Mouse (Mus musculus): ENCODE data around the gene Cnbd2. TPM values are rescaled to one million over a fixed set of nuclear protein-coding genes. Genes with fewer than 3 reads are reported as not detected.

Cnbd2 gene
- total RNA-seq, 4 experiments from 2014 or later = 2.4 to 5.1 (median 3.2) TPM

- peak; percentile 32 for DNase-seq
Observed at GRCm38 (mm10) chr2:156311841-156312291, 233 bp upstream of the Cnbd2 start.

DNA sequence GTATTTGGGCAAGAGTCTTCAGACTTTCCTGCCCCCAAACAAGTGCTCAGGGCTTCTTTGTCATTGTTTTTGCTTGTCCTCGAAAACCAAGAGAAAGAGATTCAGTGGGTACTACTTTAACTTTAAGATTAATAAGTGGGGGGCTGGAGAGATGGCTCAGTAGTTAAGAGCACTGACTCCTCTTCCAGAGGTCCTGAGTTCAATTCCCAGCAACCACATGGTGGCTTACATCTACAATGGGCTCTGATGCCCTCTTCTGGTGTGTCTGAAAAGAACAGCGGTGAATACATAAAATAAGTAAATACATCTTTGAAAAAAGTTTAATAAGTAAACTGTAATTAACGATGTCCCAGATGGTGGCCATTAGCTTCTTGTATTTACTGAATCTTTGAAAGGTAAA, 1.1 kb downstream of the Cnbd2 start:
- no peak for DNase-seq

- DNase-seq = no peak
Observed at GRCm38 (mm10) chr2:156314811-156315210, 2.7 kb downstream of the Cnbd2 start.

DNA sequence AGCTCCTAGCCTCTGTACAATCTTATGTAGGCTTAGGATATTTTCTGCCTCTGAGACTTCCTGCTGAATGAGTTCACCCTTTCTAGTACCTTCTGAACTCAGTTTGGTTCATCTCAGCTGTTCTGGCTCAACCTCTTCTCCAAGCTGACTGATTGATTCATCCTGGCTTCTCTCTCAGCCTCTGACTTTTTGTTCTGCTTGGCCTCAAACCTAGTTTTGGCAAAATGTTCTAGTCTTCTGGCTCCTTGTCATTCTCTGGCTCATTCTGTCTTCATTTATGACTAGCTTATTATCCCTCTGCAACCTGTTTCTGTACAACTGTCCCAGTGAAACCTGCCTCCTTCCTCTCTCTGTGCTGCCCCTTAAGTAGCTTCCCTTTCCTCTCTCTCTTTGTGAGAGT, 6.4 kb downstream of the Cnbd2 start:
- no peak for DNase-seq

DNA sequence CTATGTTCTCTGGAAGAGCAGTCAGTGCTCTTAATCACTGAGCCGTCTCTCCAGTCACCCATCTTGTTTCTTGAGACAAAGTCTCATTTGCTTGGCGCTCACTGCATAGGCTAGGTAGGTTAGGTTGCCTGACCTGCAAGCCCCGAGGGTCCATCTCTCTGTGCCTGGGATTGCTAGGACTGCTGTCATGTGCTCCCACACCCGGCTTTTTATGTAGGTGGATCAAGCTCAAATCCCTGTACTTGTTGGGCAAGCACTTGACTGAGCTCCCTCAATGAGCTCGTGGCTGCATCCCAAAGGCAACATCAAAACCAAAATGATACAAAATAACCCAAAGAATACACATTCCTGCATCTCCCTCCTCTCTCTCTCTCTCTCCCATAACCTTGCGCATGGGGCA, 9.4 kb downstream of the Cnbd2 start:
- no peak for DNase-seq

DNA sequence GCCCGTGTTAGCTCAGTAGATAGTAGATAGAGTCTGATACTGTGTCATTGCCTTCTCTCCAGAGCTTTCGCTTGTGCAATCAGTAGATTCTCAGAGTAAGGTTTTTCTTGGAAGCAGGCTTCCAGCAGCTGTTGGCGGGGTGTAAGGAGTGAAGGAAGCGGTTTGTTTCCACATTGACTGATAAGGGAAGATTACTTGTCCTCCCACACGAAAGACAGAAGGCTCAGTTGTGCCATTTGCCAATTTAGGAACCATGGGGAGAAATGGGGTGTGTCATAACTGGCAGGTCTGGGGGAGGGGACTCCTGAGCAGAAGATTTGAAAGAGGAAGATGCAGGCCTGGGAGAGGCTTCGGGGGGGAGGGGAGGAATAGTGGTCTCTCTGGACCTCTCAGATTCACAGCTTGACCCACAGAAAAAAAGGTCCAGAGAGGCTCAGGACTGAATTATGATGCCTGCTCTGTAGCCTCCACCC, 12.1 kb downstream of the Cnbd2 start:
- DNase-seq = no peak

GRCm38 (mm10) chr2:156324681-156325080, 12.6 kb downstream of the Cnbd2 start:
- no peak for DNase-seq

DNA sequence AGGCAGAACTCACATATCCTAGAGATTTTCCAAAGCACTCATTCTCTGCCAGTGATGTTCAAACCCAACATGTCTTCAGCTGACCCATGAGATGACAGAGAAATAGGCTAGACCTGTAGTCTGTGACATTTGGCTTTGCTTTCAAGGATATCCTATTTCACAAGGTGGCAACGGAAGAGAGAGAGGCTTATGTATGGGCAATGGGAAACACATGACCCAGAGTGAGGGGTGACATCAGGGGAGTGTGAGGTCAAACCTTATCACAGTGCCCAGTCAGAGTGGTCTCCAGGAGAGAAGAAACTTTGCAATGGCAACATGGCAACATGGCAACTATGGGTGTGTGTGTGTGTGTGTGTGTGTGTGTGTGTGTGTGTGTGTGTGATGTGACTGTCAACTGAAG, 18.6 kb downstream of the Cnbd2 start:
- no peak for DNase-seq

GRCm38 (mm10) chr2:156331446-156331965, 19.4 kb downstream of the Cnbd2 start:
- DNase-seq = no peak

- no peak for DNase-seq
Observed at GRCm38 (mm10) chr2:156340078-156340477, 28.0 kb downstream of the Cnbd2 start.

DNA sequence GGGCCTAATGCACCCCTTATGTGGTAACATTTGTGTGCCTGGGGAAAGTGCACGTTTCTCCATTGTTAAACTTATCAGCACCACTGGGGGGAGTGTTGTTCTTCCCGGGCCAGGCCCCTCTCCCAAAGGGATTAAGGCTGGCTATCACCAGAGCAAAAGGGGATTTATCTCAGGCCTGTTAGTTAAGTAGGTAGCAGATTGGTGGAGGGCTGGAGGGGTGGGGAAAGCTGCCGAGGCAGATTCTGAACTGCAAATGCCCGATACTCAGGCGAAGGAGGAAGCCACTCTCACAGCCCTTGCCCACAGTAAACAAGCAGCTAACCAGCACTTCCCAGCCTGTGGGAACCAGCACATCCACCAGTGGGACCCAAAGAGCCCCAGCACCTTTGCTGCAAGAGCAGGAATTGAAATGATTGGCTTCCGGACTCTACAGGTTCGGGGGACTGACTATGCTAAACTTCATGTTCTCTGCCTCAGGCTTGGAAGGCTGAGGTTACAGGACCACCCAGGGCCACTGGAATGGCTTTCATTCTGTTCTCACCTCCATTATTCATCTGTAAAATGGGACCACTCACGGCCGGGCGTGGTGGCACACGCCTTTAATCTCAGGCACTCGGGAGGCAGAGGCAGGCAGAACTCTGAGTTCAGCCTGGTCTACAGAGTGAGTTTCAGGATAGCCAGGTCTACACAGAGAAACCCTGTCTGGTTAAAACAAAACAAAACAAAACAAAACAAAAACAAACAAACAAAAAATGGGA, 32.9 kb downstream of the Cnbd2 start:
- no peak for DNase-seq

- DNase-seq = no peak
Observed at GRCm38 (mm10) chr2:156348812-156349211, 36.7 kb downstream of the Cnbd2 start.

GRCm38 (mm10) chr2:156349286-156349848, 37.3 kb downstream of the Cnbd2 start:
- DNase-seq = no peak

- no peak for DNase-seq
Observed at GRCm38 (mm10) chr2:156351243-156351642, 39.1 kb downstream of the Cnbd2 start.

DNA sequence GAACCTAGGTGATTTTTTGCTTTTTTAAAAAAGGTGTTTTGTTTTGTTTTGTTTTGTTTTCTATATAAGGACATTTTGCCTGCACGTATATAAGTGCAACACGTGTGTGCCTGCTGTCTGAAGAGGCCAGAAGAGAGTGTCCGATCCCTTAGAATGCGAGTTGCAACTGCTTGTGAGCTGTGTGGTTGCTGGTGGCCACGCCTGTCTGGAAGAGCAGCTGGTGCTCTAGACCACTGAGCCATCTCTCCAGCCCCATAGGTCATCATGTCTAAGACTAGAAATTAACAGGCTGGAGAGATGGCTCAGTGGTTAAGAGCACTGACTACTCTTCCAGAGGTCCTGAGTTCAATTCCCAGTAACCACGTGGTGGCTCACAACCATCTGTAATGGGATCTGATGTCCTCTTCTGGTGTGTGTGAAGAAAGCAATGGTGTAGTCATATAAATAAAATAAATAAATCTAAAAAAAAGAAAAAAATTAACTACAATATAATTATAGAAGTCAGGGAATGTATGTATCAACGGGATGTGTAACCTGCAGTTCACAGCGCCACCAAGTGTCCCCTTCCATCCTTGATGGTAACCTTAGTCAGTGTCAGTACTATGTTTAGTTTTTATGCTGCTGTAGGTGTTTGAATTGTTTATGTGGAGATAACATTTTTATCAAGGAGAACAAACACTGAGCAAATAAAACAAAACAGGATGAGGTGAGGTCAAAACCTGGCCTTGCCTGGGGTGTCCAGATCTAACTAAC, 40.5 kb downstream of the Cnbd2 start:
- DNase-seq = no peak

- DNase-seq = no peak
Observed at GRCm38 (mm10) chr2:156353265-156353692, 41.2 kb downstream of the Cnbd2 start.

DNA sequence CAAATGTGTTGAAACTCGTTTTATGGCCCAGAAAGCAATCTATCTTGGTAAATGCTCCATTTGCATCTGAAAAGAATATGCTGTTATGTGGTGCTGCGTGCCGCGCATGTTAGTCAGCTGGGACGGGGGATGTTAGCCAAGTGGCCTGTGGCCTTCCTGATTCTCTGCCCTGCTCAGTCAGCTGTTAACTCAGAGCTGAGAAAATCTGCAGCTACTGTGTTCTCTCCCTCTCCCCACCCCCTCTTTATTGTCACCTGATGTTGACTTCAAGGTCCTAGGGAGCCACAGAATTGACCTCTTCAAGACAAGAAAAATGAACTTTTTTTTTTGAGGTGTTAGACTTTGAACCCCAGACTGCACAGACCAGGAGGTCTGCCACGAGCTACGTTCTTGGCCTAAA, 43.9 kb downstream of the Cnbd2 start:
- no peak for DNase-seq

GRCm38 (mm10) chr2:156368465-156368864, 56.4 kb downstream of the Cnbd2 start:
- DNase-seq = no peak

- DNase-seq = no peak
Observed at GRCm38 (mm10) chr2:156370896-156371295, 58.8 kb downstream of the Cnbd2 start.

- no peak for DNase-seq
Observed at GRCm38 (mm10) chr2:156376956-156377355, 64.9 kb downstream of the Cnbd2 start.

DNA sequence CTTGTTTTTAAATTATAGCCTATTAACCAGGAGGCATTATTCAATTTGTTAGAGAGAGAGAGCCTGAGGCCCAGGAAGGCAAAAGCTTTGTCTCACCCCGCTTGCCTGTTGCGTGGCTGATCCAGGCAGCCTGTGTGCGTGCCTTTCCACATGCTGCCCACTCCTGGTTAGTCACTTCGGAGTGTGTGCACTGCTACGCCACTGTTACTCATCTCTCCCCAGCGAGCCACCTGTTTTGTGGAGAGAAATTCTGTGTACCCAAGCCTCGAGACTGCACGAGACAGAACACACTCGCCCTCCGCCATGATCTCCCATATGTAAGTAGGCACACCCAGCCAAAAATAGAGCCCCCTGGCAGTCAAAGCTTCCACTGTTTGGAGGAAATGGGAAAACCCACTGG, 67.8 kb downstream of the Cnbd2 start:
- no peak for DNase-seq

DNA sequence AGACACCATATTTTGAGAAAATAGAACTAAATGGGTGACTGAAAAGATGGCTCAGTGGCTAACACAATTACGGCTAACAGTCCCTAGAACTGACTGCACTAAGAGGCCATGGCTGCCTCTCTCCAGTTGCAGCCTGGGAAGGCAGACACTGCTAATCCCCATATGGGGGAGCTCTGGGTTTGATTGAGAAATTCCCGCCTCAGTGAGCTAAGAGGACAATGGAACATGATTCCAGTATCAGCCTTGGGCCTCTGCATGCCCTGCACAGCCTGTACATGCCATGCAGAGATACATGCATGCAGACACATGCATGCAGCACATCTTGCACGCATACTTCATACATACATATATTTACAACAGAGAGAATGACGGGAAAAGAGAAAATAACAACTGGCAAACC, 69.3 kb downstream of the Cnbd2 start:
- no peak for DNase-seq

Measured in adrenal gland, adult 8-10 months (tissue).